Mouse (Mus musculus): Measurements from ENCODE around the gene Btbd35f10. TPM values are rescaled to one million over a fixed set of nuclear protein-coding genes. Genes with fewer than 3 reads are reported as not detected.
"Not testable (repeated sequence)": the region's sequence is repeated elsewhere in the genome, so short reads cannot be mapped to it uniquely, and the experiment has no call there.

Gene Btbd35f10
- polyA plus RNA-seq (2012; ENCODE audit: insufficient read depth, insufficient read length, low replicate concordance, missing spikeins), result not detected in 2 replicates

DNA sequence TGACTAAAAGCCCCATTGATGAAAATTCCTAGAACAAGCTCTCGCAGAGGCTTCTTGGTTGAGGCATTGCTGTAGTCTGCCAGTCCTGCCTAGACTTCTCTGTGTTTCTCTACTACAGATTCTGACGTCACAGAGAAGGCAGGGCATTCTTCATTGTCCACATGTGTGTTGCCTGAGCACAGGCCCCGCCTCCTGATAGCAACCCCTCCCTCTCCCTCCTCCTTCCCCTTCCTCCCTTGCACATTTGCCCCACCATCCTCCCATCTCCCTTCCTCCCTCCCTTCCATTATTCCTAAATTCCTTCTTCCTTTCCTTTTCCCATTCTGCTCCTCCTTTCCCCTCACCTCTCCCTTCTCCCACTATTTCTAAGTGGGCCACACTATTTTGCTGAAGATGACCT is at the start of gene Btbd35f10:
Gene Btbd35f10, minus strand, starts transcription at position 101 of the 400 bp plus-strand sequence.
- whole genome bisulfite sequencing, result no CpG with 5 or more reads among the region's 3 CpGs
- H3K4me1 ChIP-seq (ENCODE audit: control insufficient read depth, insufficient read depth, low read length); H3K27ac ChIP-seq (ENCODE audit: insufficient read depth, low read depth, low read length); H3K4me3 ChIP-seq (ENCODE audit: insufficient read depth, low read depth, low read length): not testable (repeated sequence)

Other genes starting within 250 kb of the Btbd35f10 start
- gene Btbd35f18, start 52.7 kb downstream of the Btbd35f10 start, polyA plus RNA-seq (2012; ENCODE audit: insufficient read depth, insufficient read length, low replicate concordance, missing spikeins), result not detected in 2 replicates
- not detected in 2 replicates for gene Btbd35f16, start 204.1 kb upstream of the Btbd35f10 start, polyA plus RNA-seq (2012; ENCODE audit: insufficient read depth, insufficient read length, low replicate concordance, missing spikeins)

Data from olfactory bulb, adult 2 months (tissue).